8 mouse cellular contexts compared by ENCODE assay signal in the genomic region with DNA sequence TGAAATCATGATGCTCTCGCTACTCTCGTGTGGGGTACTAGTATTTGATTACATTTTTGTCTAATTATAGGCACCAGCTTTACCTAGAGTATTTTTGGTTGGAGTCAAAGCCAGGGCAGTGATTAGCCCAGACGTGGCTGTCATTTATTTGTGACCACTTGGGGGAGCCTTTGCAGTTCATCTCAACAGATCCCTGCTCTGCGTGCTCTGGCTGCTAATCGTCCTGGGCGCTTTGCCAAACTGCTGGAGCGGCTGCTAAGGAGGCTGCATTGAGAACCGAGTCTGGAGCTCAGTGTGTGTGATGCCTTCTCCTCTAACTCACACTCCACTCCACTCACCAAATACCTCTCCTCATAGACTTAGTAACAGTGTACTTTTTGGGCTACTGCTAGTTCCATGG. TPM values are rescaled to one million over a fixed set of nuclear protein-coding genes. Genes with fewer than 3 reads are reported as not detected.
A peak's percentile ranks its signal among the peaks of the same experiment; 100 is the strongest.
DNase-seq lines count a peak whose midpoint lies in the region; ATAC-seq and TF ChIP-seq lines count a peak whose summit lies in the region.

No protein-coding gene starts in this region.

- no peak overlapping the region; the same call in 1 of the 2 replicates for H3K9ac ChIP-seq in ES-E14 (ENCODE audit: insufficient read depth, low read depth, low read length, poor library complexity, severe bottlenecking)
- no peak overlapping the region for H3K9ac ChIP-seq in forebrain, postnatal 0 days
- no peak overlapping the region for H3K9ac ChIP-seq in neural tube, embryonic 15.5 days (replicated peaks)

- peak; percentile 76 for DNase-seq in ES-E14 (ENCODE audit: low read depth, low spot score)
- DNase-seq in cerebellum, adult 18-20 months = peak; percentile 88 to 93
- peak; percentile 96 for DNase-seq in forebrain, postnatal 0 days
- DNase-seq in heart, postnatal 36 days = peak; percentile 92 to 97
- peak; percentile 85 to 96 for DNase-seq in layer of hippocampus, adult 18-20 months (ENCODE audit: low spot score in 2 of 2)
- peak; percentile 88 to 93 for DNase-seq in lung, adult 18-20 months
- DNase-seq in testis, postnatal 10 days (ENCODE audit: low spot score) = peak; percentile 97

- no peaks in the 10 kb centered on the region for H3K36me3 ChIP-seq in ES-E14 (ENCODE audit: control insufficient read depth, insufficient read depth, low read length, poor library complexity, severe bottlenecking)
- H3K36me3 ChIP-seq in forebrain, postnatal 0 days (ENCODE audit: insufficient read depth) = no peaks in the 10 kb centered on the region
- no peaks in the 10 kb centered on the region for H3K36me3 ChIP-seq in neural tube, embryonic 15.5 days

- H3K4me3 ChIP-seq in ES-E14 (ENCODE audit: insufficient read depth in 1 of 2, low read depth in 1 of 2, low read length in 2 of 2, poor library complexity in 1 of 2, severe bottlenecking in 1 of 2) = 0 out of 4 replicates have a peak overlapping the region, but pooled peaks of 1 of the 2 experiments have one; percentile 31
- peak overlapping the region; percentile 20 for H3K4me3 ChIP-seq in forebrain, postnatal 0 days (ENCODE audit: low read depth, low read length)
- H3K4me3 ChIP-seq in neural tube, embryonic 15.5 days (replicated peaks) = 0 out of 2 replicates have a peak overlapping the region, but pooled peaks have one; percentile 17

- peak; percentile 84 for TF ChIP-seq CTCF in forebrain, postnatal 0 days (IDR thresholded peaks at IDR 0.05; ENCODE audit: low read depth)

- intact Hi-C loops in heart, postnatal 36 days (cut with DNase I) = loop anchor here (1.0 to 5.0 kb wide), 5 partner anchors 50 to 595 kb away; no protein-coding TSS in a partner anchor

- H3K4me1 ChIP-seq in ES-E14 (ENCODE audit: control insufficient read depth in 2 of 2, insufficient read depth in 2 of 2, low read length in 2 of 2, poor library complexity in 1 of 2) = peaks cover 2 to 6% of the 10 kb centered on the region in 2 experiments; a peak in 3 of 4 replicates
- 0 out of 2 replicates have a peak, but pooled peaks cover 3% of the 10 kb centered on the region for H3K4me1 ChIP-seq in forebrain, postnatal 0 days (ENCODE audit: insufficient read depth)
- peaks cover 25% of the 10 kb centered on the region for H3K4me1 ChIP-seq in neural tube, embryonic 15.5 days

- H3K27ac ChIP-seq in ES-E14 (ENCODE audit: insufficient read depth, low read depth, low read length, poor library complexity, severe bottlenecking) = no peak overlapping the region
- no peak overlapping the region for H3K27ac ChIP-seq in forebrain, postnatal 0 days (ENCODE audit: low read depth, low read length)
- H3K27ac ChIP-seq in neural tube, embryonic 15.5 days (replicated peaks) = peak overlapping the region; percentile 52; the same call in 1 of the 2 replicates

- in situ Hi-C loops in ES-E14 (cut with MboI; ENCODE audit: low sequenced_read_pairs in 2 of 2, unreplicated experiment in 2 of 2) = no loop called here

- WGBS in forebrain, postnatal 0 days = 0% methylated on average over 8 of the region's 8 CpGs
- WGBS in neural tube, embryonic 15.5 days = under 1% methylated on average over 8 of the region's 8 CpGs

- no peaks in the 10 kb centered on the region for H3K27me3 ChIP-seq in forebrain, postnatal 0 days (ENCODE audit: insufficient read depth, low read length)
- no peaks in the 10 kb centered on the region for H3K27me3 ChIP-seq in neural tube, embryonic 15.5 days (replicated peaks)

- H3K4me2 ChIP-seq in forebrain, postnatal 0 days (ENCODE audit: low read depth) = peak overlapping the region; percentile 90
- H3K4me2 ChIP-seq in neural tube, embryonic 15.5 days = peak overlapping the region; percentile 50

- peak; percentile 80 for ATAC-seq in forebrain, postnatal 0 days
- peak; percentile 64 for ATAC-seq in neural tube, embryonic 15.5 days (ENCODE audit: low FRiP score)

- no peaks in the 10 kb centered on the region for H3K9me3 ChIP-seq in ES-E14 (ENCODE audit: control insufficient read depth, insufficient read depth, low read depth, low read length)
- H3K9me3 ChIP-seq in forebrain, postnatal 0 days (ENCODE audit: low read length) = no peaks in the 10 kb centered on the region
- no peaks in the 10 kb centered on the region for H3K9me3 ChIP-seq in neural tube, embryonic 15.5 days (replicated peaks)

TF ChIP-seq in ES-E14, 5 proteins besides CTCF, POLR2A, EP300 and RAD21:
- TF ChIP-seq HCFC1 (IDR thresholded peaks at IDR 0.05; ENCODE audit: borderline replicate concordance, insufficient read depth, low read length) (no peak), ZC3H11A (IDR thresholded peaks at IDR 0.05; ENCODE audit: borderline replicate concordance, low read depth, low read length) (peak; percentile 60; the same call in 1 of the 2 replicates), ZNF384 (IDR thresholded peaks at IDR 0.05; ENCODE audit: low read depth, low read length) (no peak), MAFK (IDR thresholded peaks at IDR 0.05; ENCODE audit: insufficient read depth, low read depth, low read length) (no peak)

RNA-seq across cellular contexts. Expression of a gene that starts 2.7 kb away (rescaled TPM):
- 64.2 and 65.0 TPM in 2 replicates for total RNA-seq in ES-E14 (2012; rRNA removed)
- total RNA-seq in forebrain, postnatal 0 days (2014; rRNA removed) = 101 TPM in 2 replicates
- 54.5 and 66.4 TPM in 2 replicates for polyA plus RNA-seq in forebrain, postnatal 0 days (2015; fragmentation: Nextera tagmentation; extraction: Ambion mirVana)
- 10 to 100 TPM; 59.2 to 64.2 TPM for total RNA-seq in heart, postnatal 36 days (2021)
- total RNA-seq in layer of hippocampus, adult 18-20 months (2021) = 10 to 100 TPM; 93.0 to 96.0 TPM
- 66.3 and 72.0 TPM in 2 replicates for polyA plus RNA-seq in neural tube, embryonic 15.5 days (2015; fragmentation: Nextera tagmentation; extraction: Ambion mirVana)
